Mouse (Mus musculus): Measurements from ENCODE around the gene Sipa1l1.

DNA sequence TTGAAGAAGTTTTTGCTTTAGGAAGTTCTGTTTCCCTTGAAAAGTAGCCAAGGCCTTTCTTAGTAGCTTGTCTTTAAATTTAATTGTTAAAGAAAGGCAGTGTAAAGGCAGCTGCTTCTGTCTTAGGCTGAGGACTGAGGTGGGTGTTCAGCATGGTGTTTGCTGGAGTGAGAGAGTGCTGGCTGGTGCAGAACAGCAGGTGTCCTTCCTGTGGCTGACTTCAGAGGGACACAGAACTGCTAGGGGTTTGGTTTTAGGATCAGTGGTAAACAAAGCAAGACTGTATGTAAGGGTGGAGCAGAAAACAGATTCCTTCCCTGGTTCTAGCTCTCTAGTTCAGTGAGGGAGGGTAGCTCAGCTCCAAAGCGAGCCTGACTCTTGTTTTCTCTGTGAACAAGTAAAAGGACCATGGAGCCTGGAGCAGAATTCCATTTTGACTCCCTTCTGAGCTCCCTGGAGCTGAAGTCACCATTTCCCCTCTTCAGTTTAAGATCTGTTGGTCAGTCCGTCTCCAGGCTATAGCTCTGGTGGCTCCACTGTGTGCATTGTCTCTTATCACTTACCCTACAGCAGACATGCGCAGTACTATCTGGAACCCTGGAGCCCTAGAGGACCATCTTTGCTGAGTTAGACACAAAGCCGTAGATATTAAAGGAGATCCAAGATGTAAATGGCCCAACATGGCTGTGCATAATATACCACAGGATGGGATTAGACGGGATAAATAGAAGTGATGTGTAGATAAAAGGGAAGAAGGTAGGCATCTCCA lies 95.1 kb downstream of the Sipa1l1 start:
- TF ChIP-seq GATA1 (IDR thresholded peaks at IDR 0.05; ENCODE audit: low read length) = no peak
- TF ChIP-seq TAL1 (IDR thresholded peaks at IDR 0.05; ENCODE audit: low read length) = no peak

All from erythroblast, embryonic 14.5 days (primary cell).